Mouse (Mus musculus) brown adipose tissue, adult 24 weeks (tissue): ENCODE results near the gene Bcat1. TPM values are rescaled to one million over a fixed set of nuclear protein-coding genes. Genes with fewer than 3 reads are reported as not detected.
A peak's percentile ranks its signal among the peaks of the same experiment; 100 is the strongest.

Source experiments
- H3K27ac ChIP-seq: fragments of 200-500 bp; replicated peaks from 2 replicates; pipeline ENCODE4 v1.5.1; 2012; ENCODE audit warnings: low read depth, mild to moderate bottlenecking, low read length
- H3K4me1 ChIP-seq: fragments of 200-500 bp; 2 replicates; pipeline ENCODE4 v1.6.1; 2012; ENCODE audit warnings: low read length, mixed read lengths; ENCODE audit not compliant: control insufficient read depth, insufficient read depth, insufficient read length
- H3K4me3 ChIP-seq: fragments of 200-500 bp; 2 replicates; pipeline ENCODE4 v1.5.1; 2012; ENCODE audit warnings: low read depth, mild to moderate bottlenecking, low read length, moderate library complexity; ENCODE audit not compliant: insufficient read depth
- polyA plus RNA-seq: library from polyadenylated mRNA; stranded (reverse); fragments of >200 nt; gene quantifications from 2 replicates; pipeline ENCODE4 v1.2.4, GENCODE M21; 2012; ENCODE audit not compliant: missing spikeins, insufficient read depth, insufficient read length

Gene Bcat1
- polyA plus RNA-seq = 0.48 and 0.96 TPM in 2 replicates

DNA sequence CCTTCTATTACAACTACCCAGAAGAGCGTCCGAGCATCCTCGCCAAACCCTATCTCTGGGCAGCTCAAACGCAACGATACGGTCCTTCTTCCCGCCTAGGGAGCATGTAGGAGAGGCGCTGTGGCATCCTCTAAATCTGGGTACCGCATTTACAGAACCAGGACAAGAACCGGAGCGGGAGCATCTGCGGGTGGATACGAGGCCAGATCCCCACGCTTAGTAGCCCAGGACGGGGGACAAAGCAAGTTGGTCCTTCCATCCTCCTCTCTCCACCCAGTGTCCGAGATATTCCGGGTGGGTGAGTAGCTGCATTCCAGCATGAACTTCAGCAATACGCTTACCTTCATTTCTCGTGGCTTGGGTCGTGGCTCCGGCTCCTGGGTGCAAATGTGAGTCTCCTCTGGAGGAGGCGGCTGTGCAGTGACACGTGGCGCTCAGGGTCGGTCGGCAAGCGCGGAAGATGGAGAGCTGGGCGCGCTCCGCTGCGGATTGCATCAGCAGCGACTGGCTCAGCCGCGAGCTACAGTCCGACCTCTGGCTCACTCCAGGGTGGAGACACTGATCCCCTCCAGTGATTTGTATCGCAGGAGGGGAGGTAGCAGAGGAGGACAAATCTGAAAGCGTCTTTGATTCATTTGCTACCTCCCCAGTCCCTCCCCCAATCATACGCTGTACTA, at the start of gene Bcat1:
Bcat1 (minus strand) TSS at position 637 of the 677 bp plus-strand sequence.
- H3K4me3 ChIP-seq = peak within 1 kb of the TSS; percentile 48

DNA sequence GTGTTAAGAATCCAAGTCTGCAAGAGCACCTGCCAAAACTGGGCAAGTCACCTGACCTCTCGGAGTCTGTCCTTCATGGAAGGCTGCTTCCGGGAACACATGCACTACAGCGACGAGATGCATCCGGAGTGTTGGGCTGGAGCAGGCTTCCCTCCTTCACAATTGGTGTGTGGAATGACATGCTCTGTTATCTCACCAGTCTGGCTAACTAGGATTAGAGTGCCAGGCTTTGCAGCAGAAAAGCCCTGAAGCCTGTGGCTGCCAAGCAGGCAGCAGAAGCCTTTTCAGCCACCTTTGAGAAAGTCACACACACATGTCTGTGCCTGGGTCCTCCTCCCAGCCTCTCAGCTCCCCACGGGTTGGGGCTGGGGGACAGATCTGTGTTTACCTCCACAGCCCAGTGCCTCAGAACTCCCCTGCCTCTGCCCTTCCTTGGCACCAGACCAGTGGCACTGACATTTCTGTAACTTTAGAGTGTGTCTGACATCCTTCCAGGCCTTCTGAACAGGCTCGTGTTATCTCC, 49.7 kb upstream of the Bcat1 start:
- Histone ChIP-seq H3K27ac (no peak overlapping the region), H3K4me1 (no peaks in the 10 kb centered on the region), H3K4me3 (no peak overlapping the region)

More for the DNA sequence above, at the start of gene Bcat1:
- Histone ChIP-seq H3K27ac (no peak within 1 kb of the TSS), H3K4me1 (no peaks in the 10 kb centered on the region)

GRCm38 (mm10) chr6:145124621-145125020, 48.6 kb upstream of the Bcat1 start:
- H3K4me1 ChIP-seq = 0 out of 2 replicates have a peak, but pooled peaks cover 3% of the 10 kb centered on the region
- no peak overlapping the region for H3K27ac ChIP-seq
- no peak overlapping the region for H3K4me3 ChIP-seq

DNA sequence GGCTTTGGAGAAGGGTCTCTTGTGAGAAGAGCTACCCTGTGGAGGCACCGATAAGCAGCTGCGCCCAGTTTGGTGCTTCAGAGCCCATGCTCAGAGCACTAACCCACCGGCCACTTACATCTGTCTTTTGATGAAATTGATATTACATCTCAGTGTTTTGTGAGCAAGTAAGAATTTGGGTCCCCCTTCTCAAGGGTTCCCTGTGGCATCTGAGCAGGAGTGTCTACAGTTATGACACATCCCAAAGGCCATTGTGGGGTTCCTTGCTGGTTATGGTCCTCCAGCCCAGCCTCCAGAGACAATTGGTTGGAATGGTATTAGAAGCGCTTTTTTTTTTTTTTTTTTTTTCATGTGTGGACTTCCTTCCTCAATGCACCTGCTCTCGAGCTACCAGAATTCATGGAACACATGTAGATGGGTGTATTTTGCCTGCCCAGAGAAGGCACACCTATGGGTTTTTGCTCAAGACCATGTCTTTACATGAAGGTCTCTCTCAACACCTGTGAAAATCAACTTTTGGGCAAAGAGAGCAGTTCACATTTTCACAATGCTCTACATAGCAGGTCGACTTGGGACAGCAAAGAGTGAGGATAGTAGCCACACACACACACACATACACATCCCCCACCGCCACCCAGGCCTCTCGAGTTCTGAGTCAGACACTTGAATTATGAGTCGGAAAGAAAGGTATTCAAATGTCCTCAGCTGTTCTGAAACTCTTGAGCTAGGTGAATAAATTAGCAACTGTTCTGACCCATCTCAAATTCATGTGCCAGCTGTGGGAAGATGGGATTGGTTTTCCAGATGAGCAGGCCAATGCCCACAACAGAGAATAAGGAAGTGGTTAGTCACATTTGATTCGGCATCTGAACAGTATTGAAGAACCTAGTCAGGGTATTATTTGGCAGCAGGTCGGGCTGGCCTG, 47.4 kb upstream of the Bcat1 start:
- 0 out of 2 replicates have a peak, but pooled peaks cover 3% of the 10 kb centered on the region for H3K4me1 ChIP-seq
- peak overlapping the region; percentile 26 for H3K4me3 ChIP-seq
- H3K27ac ChIP-seq = no peak overlapping the region; the same call in 1 of the 2 replicates

DNA sequence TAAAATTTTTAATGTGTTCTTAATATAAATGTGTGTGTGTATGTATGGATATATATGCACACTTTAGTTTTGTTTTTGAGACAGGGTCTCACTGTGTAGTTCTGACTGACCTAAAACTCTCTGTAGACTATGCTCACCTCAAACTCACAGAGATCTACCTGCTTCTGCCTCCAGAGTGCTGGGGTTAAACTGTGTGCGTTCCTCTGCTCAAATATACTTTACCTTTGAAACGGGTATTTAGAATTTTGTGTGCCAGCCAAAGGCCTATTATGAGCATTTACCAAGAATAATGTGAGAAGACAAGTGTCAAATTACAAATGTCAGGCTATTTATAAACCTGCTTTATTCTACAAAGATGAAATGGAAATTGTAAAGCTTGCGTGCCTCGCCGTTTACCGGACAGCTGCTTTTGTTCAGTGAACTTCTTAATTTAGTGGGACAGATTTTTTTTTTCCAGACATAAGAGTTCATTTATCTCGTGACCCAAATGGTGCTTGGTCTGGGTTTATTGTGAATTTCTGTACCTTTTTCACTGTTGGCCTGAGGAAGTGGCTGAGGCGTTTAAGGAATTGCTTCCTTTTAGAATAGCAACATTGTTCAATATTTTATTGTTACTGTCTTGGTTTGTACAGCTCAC, 46.6 kb upstream of the Bcat1 start:
- H3K4me3 ChIP-seq = peak overlapping the region; percentile 26; the same call in 1 of the 2 replicates
- 0 out of 2 replicates have a peak, but pooled peaks cover 3% of the 10 kb centered on the region for H3K4me1 ChIP-seq
- H3K27ac ChIP-seq = no peak overlapping the region

- H3K4me3 ChIP-seq = peak overlapping the region; percentile 45
- peak overlapping the region; percentile 83 for H3K27ac ChIP-seq
- 0 out of 2 replicates have a peak, but pooled peaks cover 3% of the 10 kb centered on the region for H3K4me1 ChIP-seq
Observed at GRCm38 (mm10) chr6:145121590-145122420, 45.8 kb upstream of the Bcat1 start.

- H3K4me3 ChIP-seq = peak overlapping the region; percentile 45
- 0 out of 2 replicates have a peak, but pooled peaks cover 3% of the 10 kb centered on the region for H3K4me1 ChIP-seq
- peak overlapping the region; percentile 83 for H3K27ac ChIP-seq
Observed at GRCm38 (mm10) chr6:145120787-145121589, 45.0 kb upstream of the Bcat1 start.

DNA sequence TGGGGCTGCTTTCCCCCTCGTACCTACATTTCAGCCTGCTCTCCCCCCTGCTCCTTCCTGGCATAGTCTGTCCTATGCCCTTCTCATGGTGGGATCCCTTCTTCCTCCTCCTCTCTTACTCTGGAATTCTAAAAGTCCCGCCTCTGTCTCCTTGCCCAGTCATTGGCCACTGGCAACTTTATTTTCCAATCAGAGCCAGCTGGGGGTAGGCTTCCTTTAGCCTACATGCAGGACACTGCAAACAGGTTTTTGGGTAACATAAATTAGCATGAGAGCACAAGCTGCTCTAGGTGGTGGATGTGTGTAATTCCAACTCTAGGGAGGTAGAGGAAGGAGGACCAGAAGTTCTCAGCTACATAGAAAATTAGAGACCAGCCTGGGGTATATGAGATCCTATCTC, 44.1 kb upstream of the Bcat1 start:
- Histone ChIP-seq H3K27ac (no peak overlapping the region), H3K4me3 (no peak overlapping the region)

DNA sequence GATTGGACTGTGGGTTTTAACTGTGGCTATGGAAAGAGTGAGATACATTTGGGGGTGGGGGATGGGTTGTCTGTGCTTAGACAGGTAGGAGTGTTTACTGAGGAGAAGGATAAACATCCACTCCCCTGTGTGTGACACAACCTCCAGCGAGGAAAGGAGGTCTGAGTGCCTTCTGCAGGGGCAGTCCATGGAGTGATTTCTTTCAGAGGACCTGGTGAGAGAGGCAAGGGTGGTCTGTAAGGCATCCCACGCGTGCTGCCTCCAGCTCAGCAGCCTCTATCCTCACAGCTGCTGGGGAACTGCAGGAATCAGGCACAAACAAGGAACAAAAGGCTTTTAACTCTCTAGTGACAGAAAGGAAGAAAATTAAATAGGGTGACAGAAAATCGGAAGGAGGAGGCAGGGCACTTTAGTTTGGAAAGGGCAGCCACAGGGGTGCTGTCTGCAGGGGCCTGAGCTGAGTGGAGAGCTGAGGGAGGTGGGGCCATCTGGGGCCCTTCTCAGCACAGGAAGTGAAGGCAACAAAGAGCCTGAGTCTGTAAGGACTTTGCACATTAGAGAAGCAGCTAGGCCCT, 40.2 kb upstream of the Bcat1 start:
- H3K27ac ChIP-seq = no peak overlapping the region

More for the DNA sequence above, 44.1 kb upstream of the Bcat1 start:
- 0 out of 2 replicates have a peak, but pooled peaks cover 3% of the 10 kb centered on the region for H3K4me1 ChIP-seq

GRCm38 (mm10) chr6:145115476-145116097, 39.6 kb upstream of the Bcat1 start, which contains the start of gene Lrmp:
Lrmp (plus strand) TSS chr6:145115653.
- Histone ChIP-seq H3K27ac (no peak within 1 kb of the TSS), H3K4me3 (no peak within 1 kb of the TSS), H3K4me1 (0 out of 2 replicates have a peak, but pooled peaks cover 3% of the 10 kb centered on the region)

More for the DNA sequence above, 40.2 kb upstream of the Bcat1 start:
- 0 out of 2 replicates have a peak, but pooled peaks cover 3% of the 10 kb centered on the region for H3K4me1 ChIP-seq
- H3K4me3 ChIP-seq = no peak overlapping the region

DNA sequence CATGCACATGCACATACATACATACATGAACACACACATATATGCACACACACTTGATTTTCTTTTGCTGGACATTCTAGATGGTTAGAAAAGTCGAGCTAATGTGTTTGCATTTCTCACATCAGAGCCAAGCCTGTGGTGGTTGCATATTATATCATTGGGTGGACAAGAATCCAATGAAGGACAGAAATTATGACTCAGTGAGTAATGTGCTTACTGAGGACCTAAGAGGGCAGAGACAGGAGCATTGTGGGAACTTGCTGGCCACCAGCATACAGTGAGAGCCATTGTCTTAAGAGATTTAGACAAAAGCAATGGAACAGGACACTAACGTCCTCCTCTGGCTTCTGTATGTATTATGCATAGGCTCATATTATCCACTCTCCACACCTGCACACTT, 38.6 kb upstream of the Bcat1 start:
- no peaks in the 10 kb centered on the region for H3K4me1 ChIP-seq

GRCm38 (mm10) chr6:145112865-145113264, 36.9 kb upstream of the Bcat1 start:
- Histone ChIP-seq H3K4me1 (no peaks in the 10 kb centered on the region), H3K27ac (no peak overlapping the region)

More for the DNA sequence above, 38.6 kb upstream of the Bcat1 start:
- H3K4me3 ChIP-seq = no peak overlapping the region
- H3K27ac ChIP-seq = no peak overlapping the region

More at GRCm38 (mm10) chr6:145112865-145113264, 36.9 kb upstream of the Bcat1 start:
- no peak overlapping the region for H3K4me3 ChIP-seq
